ENCODE assay signal across 21 mouse cellular contexts in genomic region chr19:56424606-56425395, GRCm38 (mm10). TPM values are rescaled to one million over a fixed set of nuclear protein-coding genes. Genes with fewer than 3 reads are reported as not detected.
A peak's percentile ranks its signal among the peaks of the same experiment; 100 is the strongest.
DNase-seq lines count a peak whose midpoint lies in the region; ATAC-seq lines count a peak whose summit lies in the region.
"Had no signal": no experiment of that assay in that cellular context is flagged by ENCODE, and none has a peak within 500 bp of the region (broad histone marks: within the 10 kb centered on the region; RNA-seq: fewer than 3 reads in every experiment).

No protein-coding gene starts in this region.

- 76% methylated on average over 17 of the region's 17 CpGs for WGBS in heart, embryonic 11.5 days (ENCODE audit: insufficient replicate concordance)
- 82% methylated on average over 17 of the region's 17 CpGs for WGBS in hindbrain, embryonic 10.5 days
- WGBS in hindbrain, embryonic 14.5 days, result 75% methylated on average over 17 of the region's 17 CpGs

- no peak overlapping the region for H3K4me2 ChIP-seq in heart, embryonic 11.5 days
- no peak overlapping the region for H3K4me2 ChIP-seq in hindbrain, embryonic 14.5 days (replicated peaks)
- H3K4me2 ChIP-seq: embryonic facial prominence, embryonic 12.5 days; hindbrain, embryonic 12.5 days; midbrain, embryonic 13.5 days; neural tube, embryonic 13.5 days had no signal

- no peaks in the 10 kb centered on the region for H3K27me3 ChIP-seq in heart, embryonic 11.5 days (ENCODE audit: control insufficient read depth, insufficient read depth, low read length)
- no peaks in the 10 kb centered on the region; the same call in 1 of the 2 replicates for H3K27me3 ChIP-seq in hindbrain, embryonic 10.5 days (ENCODE audit: insufficient read depth, poor library complexity, severe bottlenecking)
- no peaks in the 10 kb centered on the region for H3K27me3 ChIP-seq in hindbrain, embryonic 14.5 days (ENCODE audit: control insufficient read depth, insufficient read depth, low read length)
- H3K27me3 ChIP-seq: CH12.LX; embryonic facial prominence, embryonic 12.5 days; hindbrain, embryonic 12.5 days; midbrain, embryonic 13.5 days; neural tube, embryonic 13.5 days had no signal

- peaks cover 7% of the 10 kb centered on the region; the same call in 1 of the 2 replicates for H3K4me1 ChIP-seq in heart, embryonic 11.5 days (ENCODE audit: control insufficient read depth, insufficient read depth, low read length)
- peaks cover 25% of the 10 kb centered on the region for H3K4me1 ChIP-seq in hindbrain, embryonic 10.5 days (replicated peaks)
- peaks cover 13% of the 10 kb centered on the region; the same call in 1 of the 2 replicates for H3K4me1 ChIP-seq in hindbrain, embryonic 14.5 days (replicated peaks; ENCODE audit: control insufficient read depth, insufficient read depth, low read length)

- H3K9ac ChIP-seq in heart, embryonic 11.5 days (ENCODE audit: low read depth, low read length), result no peak overlapping the region
- no peak overlapping the region for H3K9ac ChIP-seq in hindbrain, embryonic 14.5 days
- H3K9ac ChIP-seq: embryonic facial prominence, embryonic 12.5 days; hindbrain, embryonic 12.5 days; liver, embryonic 14.5 days; neural tube, embryonic 13.5 days had no signal

- no peak for ATAC-seq in heart, embryonic 11.5 days (replicated peaks; ENCODE audit: insufficient number of reproducible peaks, low FRiP score, low TSS enrichment)
- no peak for ATAC-seq in hindbrain, embryonic 14.5 days (ENCODE audit: low FRiP score)
- ATAC-seq in erythroid progenitor cell, adult 5-6 weeks (replicated peaks; ENCODE audit: low FRiP score, poor library complexity, severe bottlenecking), result no peak
- ATAC-seq: forebrain, embryonic 14.5 days; inflammation-experienced regulatory T-cells, adult 6 months; midbrain, embryonic 13.5 days had no signal

- no peaks in the 10 kb centered on the region for H3K36me3 ChIP-seq in heart, embryonic 11.5 days (ENCODE audit: control insufficient read depth, insufficient read depth, low read length)
- no peaks in the 10 kb centered on the region for H3K36me3 ChIP-seq in hindbrain, embryonic 10.5 days
- no peaks in the 10 kb centered on the region for H3K36me3 ChIP-seq in hindbrain, embryonic 14.5 days (replicated peaks; ENCODE audit: control insufficient read depth, insufficient read depth)
- H3K36me3 ChIP-seq: embryonic facial prominence, embryonic 12.5 days; hindbrain, embryonic 12.5 days; midbrain, embryonic 13.5 days; neural tube, embryonic 13.5 days had no signal

- no peak overlapping the region for H3K4me3 ChIP-seq in heart, embryonic 11.5 days (ENCODE audit: low read depth, low read length)
- no peak overlapping the region for H3K4me3 ChIP-seq in hindbrain, embryonic 10.5 days
- no peak overlapping the region for H3K4me3 ChIP-seq in hindbrain, embryonic 14.5 days (replicated peaks; ENCODE audit: low read length)
- H3K4me3 ChIP-seq: embryonic facial prominence, embryonic 12.5 days; erythroblast, embryonic 14.5 days; hindbrain, embryonic 12.5 days; layer of hippocampus, adult 2 months; midbrain, embryonic 13.5 days; neural tube, embryonic 13.5 days had no signal

- H3K27ac ChIP-seq in heart, embryonic 11.5 days (ENCODE audit: low read depth, low read length), result 0 out of 2 replicates have a peak overlapping the region, but pooled peaks have one; percentile 77
- H3K27ac ChIP-seq in hindbrain, embryonic 10.5 days, result 0 out of 2 replicates have a peak overlapping the region, but pooled peaks have one; percentile 6
- no peak overlapping the region for H3K27ac ChIP-seq in hindbrain, embryonic 14.5 days
- H3K27ac ChIP-seq: embryonic facial prominence, embryonic 12.5 days; hindbrain, embryonic 12.5 days; layer of hippocampus, adult 2 months; liver, embryonic 14.5 days had no signal

- H3K9me3 ChIP-seq in heart, embryonic 11.5 days (replicated peaks; ENCODE audit: control insufficient read depth, low read length), result no peaks in the 10 kb centered on the region
- no peaks in the 10 kb centered on the region for H3K9me3 ChIP-seq in hindbrain, embryonic 10.5 days
- no peaks in the 10 kb centered on the region for H3K9me3 ChIP-seq in hindbrain, embryonic 14.5 days (ENCODE audit: control insufficient read depth, low read length)
- H3K9me3 ChIP-seq: embryonic facial prominence, embryonic 12.5 days; hindbrain, embryonic 12.5 days; midbrain, embryonic 13.5 days; neural tube, embryonic 13.5 days had no signal

- no peak for DNase-seq in heart, adult 18-20 months
- no peak for DNase-seq in hindbrain, embryonic 10.5 days (ENCODE audit: low spot score)
- no peak for DNase-seq in hindbrain, embryonic 14.5 days (ENCODE audit: low spot score)
- peak; percentile 48 for DNase-seq in retina, postnatal 1 day
- DNase-seq in retina, embryonic 14.5 days (ENCODE audit: low spot score), result no peak
- DNase-seq in kidney, postnatal 36 days, result peak; percentile 46 to 58
- DNase-seq: cerebellum, adult 11 months; gastrocnemius, postnatal 25 days; right cerebral cortex, postnatal 25 days had no signal

RNA-seq across cellular contexts. Expression of gene Casp7, which starts 27.9 kb away (rescaled TPM):
- 27.3 and 35.4 TPM in 2 replicates for polyA plus RNA-seq in heart, embryonic 11.5 days (2014; fragmentation: Nextera tagmentation; extraction: Ambion mirVana)
- total RNA-seq in heart, adult 18-20 months (2021), result 10 to 100 TPM in 1 of 2 experiments, 1 to 10 TPM in 1; 9.1 to 12.2 TPM
- polyA plus RNA-seq in hindbrain, embryonic 10.5 days (2016; fragmentation: Nextera tagmentation; extraction: Ambion mirVana), result 15.4 and 15.7 TPM in 2 replicates
- 18.4 and 18.5 TPM in 2 replicates for polyA plus RNA-seq in hindbrain, embryonic 14.5 days (2014; fragmentation: Nextera tagmentation; extraction: Ambion mirVana)
- 25.6 and 37.7 TPM in 2 replicates for total RNA-seq in erythroid progenitor cell, adult 5-6 weeks (2015; ENCODE audit: low replicate concordance)
- total RNA-seq in erythroid progenitor cell, adult 5-6 weeks (2017; ENCODE audit: low replicate concordance), result 14.0 and 35.9 TPM in 2 replicates

RNA-seq across cellular contexts. Expression of gene Nrap, which starts 35.0 kb away (rescaled TPM):
- polyA plus RNA-seq in heart, embryonic 11.5 days (2014; fragmentation: Nextera tagmentation; extraction: Ambion mirVana), result 9.2 and 12.6 TPM in 2 replicates
- total RNA-seq in heart, adult 18-20 months (2021), result 100 to 1,000 TPM; 379 to 400 TPM
- 0.05 and 0.08 TPM in 2 replicates for polyA plus RNA-seq in hindbrain, embryonic 10.5 days (2016; fragmentation: Nextera tagmentation; extraction: Ambion mirVana)
- 0.17 and 0.24 TPM in 2 replicates for polyA plus RNA-seq in hindbrain, embryonic 14.5 days (2014; fragmentation: Nextera tagmentation; extraction: Ambion mirVana)
- total RNA-seq in erythroid progenitor cell, adult 5-6 weeks (2015; ENCODE audit: low replicate concordance), result not detected in 2 replicates
- total RNA-seq in erythroid progenitor cell, adult 5-6 weeks (2017; ENCODE audit: low replicate concordance), result not detected in 2 replicates
- polyA plus RNA-seq: inflammation-experienced regulatory T-cells, adult 6 months had no signal

RNA-seq across cellular contexts. Expression of gene Plekhs1, which starts 36.6 kb away (rescaled TPM):
- polyA plus RNA-seq in heart, embryonic 11.5 days (2014; fragmentation: Nextera tagmentation; extraction: Ambion mirVana), result 0.06 TPM in 1 of 2 replicates, not detected in the other
- total RNA-seq in heart, adult 18-20 months (2021), result not detected
- 0.07 TPM in 1 of 2 replicates, not detected in the other for polyA plus RNA-seq in hindbrain, embryonic 10.5 days (2016; fragmentation: Nextera tagmentation; extraction: Ambion mirVana)
- 0.08 and 0.21 TPM in 2 replicates for polyA plus RNA-seq in hindbrain, embryonic 14.5 days (2014; fragmentation: Nextera tagmentation; extraction: Ambion mirVana)
- total RNA-seq in erythroid progenitor cell, adult 5-6 weeks (2015; ENCODE audit: low replicate concordance), result not detected in 2 replicates
- total RNA-seq in erythroid progenitor cell, adult 5-6 weeks (2017; ENCODE audit: low replicate concordance), result not detected in 2 replicates
- total RNA-seq: CH12.LX; gastrocnemius, postnatal 25 days had no signal
- polyA plus RNA-seq: erythroblast, embryonic 14.5 days had no signal

Comparison
In these comparisons a context has a peak if more than half of its experiments do, and no peak if none do; other contexts are left out.
1. DNase-seq: peak in retina, postnatal 1 day (single experiment) and kidney, postnatal 36 days (2 of 2); none in heart, adult 18-20 months (0 of 2), hindbrain, embryonic 10.5 days (single experiment), hindbrain, embryonic 14.5 days (single experiment) and retina, embryonic 14.5 days (single experiment).